Mouse (Mus musculus): Measurements from ENCODE around the gene Cntln.

The Cntln gene

GRCm38 (mm10) chr4:85059598-85059997, 175.5 kb downstream of the Cntln start:
- DNase-seq, result no peak

GRCm38 (mm10) chr4:85061676-85062075, 177.6 kb downstream of the Cntln start:
- no peak for DNase-seq

- no peak for DNase-seq
These were observed 211.9 kb downstream of the Cntln start for GRCm38 (mm10) chr4:85096033-85096432.

GRCm38 (mm10) chr4:85096682-85097081, 212.6 kb downstream of the Cntln start:
- peak; percentile 67 for DNase-seq

GRCm38 (mm10) chr4:85102168-85102567, 218.1 kb downstream of the Cntln start:
- no peak for DNase-seq

- DNase-seq, result no peak
These were observed 222.3 kb downstream of the Cntln start for GRCm38 (mm10) chr4:85106416-85106815.

GRCm38 (mm10) chr4:85106961-85107360, 222.9 kb downstream of the Cntln start:
- DNase-seq, result no peak

GRCm38 (mm10) chr4:85120271-85120670, 236.2 kb downstream of the Cntln start:
- DNase-seq, result no peak

- DNase-seq, result no peak
These were observed 265.6 kb downstream of the Cntln start for GRCm38 (mm10) chr4:85149726-85150125.

- no peak for DNase-seq
These were observed 267.8 kb downstream of the Cntln start for GRCm38 (mm10) chr4:85151881-85152280.

GRCm38 (mm10) chr4:85154361-85154760, 270.3 kb downstream of the Cntln start:
- DNase-seq, result no peak

GRCm38 (mm10) chr4:85161156-85161555, 277.0 kb downstream of the Cntln start:
- no peak for DNase-seq

- peak; percentile 37 for DNase-seq
These were observed 278.6 kb downstream of the Cntln start for GRCm38 (mm10) chr4:85162468-85163312.

GRCm38 (mm10) chr4:85163313-85163615, 279.2 kb downstream of the Cntln start:
- no peak for DNase-seq

GRCm38 (mm10) chr4:85168001-85168400, 283.9 kb downstream of the Cntln start:
- DNase-seq, result no peak

- DNase-seq, result no peak
These were observed 291.4 kb downstream of the Cntln start for GRCm38 (mm10) chr4:85175466-85175865.

- no peak for DNase-seq
These were observed 294.4 kb downstream of the Cntln start for GRCm38 (mm10) chr4:85178394-85179051.
